Mouse (Mus musculus): ENCODE data around the gene Gprc5a. TPM values are rescaled to one million over a fixed set of nuclear protein-coding genes. Genes with fewer than 3 reads are reported as not detected.
A peak's percentile ranks its signal among the peaks of the same experiment; 100 is the strongest.

Gene Gprc5a
- polyA plus RNA-seq, 1 experiment from 2014 or later, result 1.1 TPM

DNA sequence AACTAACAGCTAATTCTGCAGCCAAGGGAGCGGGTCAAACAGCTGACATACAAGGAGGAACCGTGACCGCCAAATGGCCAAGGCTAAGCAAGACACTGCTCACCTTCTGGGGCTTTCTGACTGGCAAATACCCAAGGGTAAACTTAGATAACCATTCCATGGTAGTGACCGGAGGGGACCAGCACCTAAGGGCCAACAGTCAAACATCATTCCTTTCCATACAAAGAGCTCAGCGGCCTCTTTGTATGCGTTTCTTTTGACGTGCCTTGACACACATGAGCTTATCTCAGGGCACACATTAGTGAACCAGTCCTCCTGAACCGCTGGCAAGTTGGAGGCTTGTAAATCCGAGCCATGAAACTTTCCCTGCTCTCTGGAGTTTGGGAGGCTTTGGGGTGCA is 18.2 kb upstream of the Gprc5a start:
- ATAC-seq (ENCODE audit: low FRiP score), result no peak
- no peak overlapping the region for H3K4me2 ChIP-seq
- H3K9ac ChIP-seq, result no peak overlapping the region
- no peak overlapping the region for H3K4me3 ChIP-seq
- H3K27me3 ChIP-seq, result peaks cover 5% of the 10 kb centered on the region; the same call in 1 of the 2 replicates
- H3K36me3 ChIP-seq, result no peaks in the 10 kb centered on the region
- WGBS, result 84% methylated on average over 9 of the region's 9 CpGs
- no peak overlapping the region for H3K27ac ChIP-seq
- no peaks in the 10 kb centered on the region for H3K4me1 ChIP-seq (replicated peaks)
- H3K9me3 ChIP-seq, result no peaks in the 10 kb centered on the region

DNA sequence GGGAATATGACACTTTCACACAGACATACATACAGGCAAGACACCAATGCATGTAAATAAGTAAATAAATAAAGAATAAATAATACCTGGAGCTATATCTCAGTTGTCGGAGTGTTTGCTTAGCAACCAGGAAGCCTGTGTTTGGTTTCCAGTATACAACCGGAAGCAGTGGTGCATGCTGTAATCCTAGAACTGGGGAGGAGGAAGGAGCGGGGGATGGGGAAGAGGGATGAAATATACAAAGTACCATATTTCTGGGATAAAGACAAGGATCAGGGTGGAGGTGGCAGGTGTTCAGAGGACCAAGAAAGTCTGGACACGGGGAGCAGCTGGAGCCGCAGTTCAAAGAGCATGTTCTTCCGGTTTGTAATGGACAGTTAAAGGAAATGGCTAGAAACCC is 16.9 kb upstream of the Gprc5a start:
- H3K27ac ChIP-seq, result no peak overlapping the region
- ATAC-seq (ENCODE audit: low FRiP score), result no peak
- H3K9me3 ChIP-seq, result no peaks in the 10 kb centered on the region
- no peaks in the 10 kb centered on the region for H3K4me1 ChIP-seq (replicated peaks)
- H3K9ac ChIP-seq, result no peak overlapping the region
- H3K36me3 ChIP-seq, result no peaks in the 10 kb centered on the region
- H3K4me3 ChIP-seq, result no peak overlapping the region
- H3K4me2 ChIP-seq, result no peak overlapping the region
- 90% methylated on average over 6 of the region's 6 CpGs for WGBS
- H3K27me3 ChIP-seq, result peaks cover 5% of the 10 kb centered on the region; the same call in 1 of the 2 replicates

DNA sequence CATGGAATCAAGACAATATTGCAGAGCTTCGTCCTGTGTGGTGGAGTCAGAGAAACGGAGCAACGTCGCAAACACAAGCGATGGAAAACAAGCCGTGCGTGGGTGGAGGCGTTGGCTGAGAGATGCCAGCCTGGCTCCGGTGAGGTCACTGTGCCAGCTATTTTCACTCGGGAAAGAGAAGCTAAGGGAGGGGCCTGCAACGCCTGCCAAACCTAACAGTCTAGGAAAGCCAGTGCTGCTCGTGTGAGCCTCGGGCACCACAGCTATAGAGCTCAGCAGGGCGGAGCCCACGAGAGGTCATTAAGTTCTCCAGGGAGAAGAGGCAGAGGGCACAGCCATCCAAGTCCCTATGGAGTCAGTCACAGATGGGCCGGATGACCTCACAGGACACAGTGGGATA is 16.5 kb upstream of the Gprc5a start:
- H3K9ac ChIP-seq, result no peak overlapping the region
- H3K4me2 ChIP-seq, result no peak overlapping the region
- no peaks in the 10 kb centered on the region for H3K36me3 ChIP-seq
- no peaks in the 10 kb centered on the region for H3K9me3 ChIP-seq
- H3K4me3 ChIP-seq, result no peak overlapping the region
- WGBS, result 81% methylated on average over 16 of the region's 16 CpGs
- no peak overlapping the region for H3K27ac ChIP-seq
- peaks cover 5% of the 10 kb centered on the region; the same call in 1 of the 2 replicates for H3K27me3 ChIP-seq
- H3K4me1 ChIP-seq (replicated peaks), result no peaks in the 10 kb centered on the region
- ATAC-seq (ENCODE audit: low FRiP score), result no peak

- Histone ChIP-seq H3K27ac (no peak overlapping the region), H3K36me3 (no peaks in the 10 kb centered on the region), H3K9ac (no peak overlapping the region), H3K4me3 (no peak overlapping the region), H3K4me2 (no peak overlapping the region), H3K27me3 (no peaks in the 10 kb centered on the region), H3K9me3 (no peaks in the 10 kb centered on the region), H3K4me1 (replicated peaks) (no peaks in the 10 kb centered on the region)
- ATAC-seq (ENCODE audit: low FRiP score), result no peak
- WGBS, result 84% methylated on average over 3 of the region's 3 CpGs
Measured at GRCm38 (mm10) chr6:135053789-135054188, 11.7 kb upstream of the Gprc5a start.

DNA sequence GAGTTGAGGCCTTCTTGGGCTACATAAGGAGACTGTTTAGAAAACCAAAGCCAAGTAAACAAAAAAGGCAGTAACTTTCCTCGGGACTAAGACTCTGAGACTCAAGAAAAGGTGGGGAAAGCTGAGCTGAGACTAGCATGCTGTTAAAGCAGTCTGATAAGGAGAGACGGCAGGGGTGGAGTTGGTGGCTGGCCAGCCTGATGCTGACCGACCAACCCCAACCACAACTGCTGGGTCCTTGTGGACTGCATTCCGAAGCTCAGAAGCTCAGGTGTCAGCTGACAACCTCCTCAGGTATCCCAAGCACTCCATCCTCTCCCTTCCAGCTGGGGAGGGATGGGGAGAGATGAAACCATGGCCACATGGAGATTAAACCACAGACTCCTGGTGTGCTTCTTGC is 9.6 kb upstream of the Gprc5a start:
- H3K36me3 ChIP-seq, result no peaks in the 10 kb centered on the region
- WGBS, result 82% methylated on average over 4 of the region's 4 CpGs
- H3K27ac ChIP-seq, result no peak overlapping the region
- no peak overlapping the region for H3K9ac ChIP-seq
- no peak overlapping the region for H3K4me2 ChIP-seq
- H3K27me3 ChIP-seq, result no peaks in the 10 kb centered on the region
- no peaks in the 10 kb centered on the region for H3K9me3 ChIP-seq
- no peak for ATAC-seq (ENCODE audit: low FRiP score)
- no peaks in the 10 kb centered on the region for H3K4me1 ChIP-seq (replicated peaks)
- no peak overlapping the region for H3K4me3 ChIP-seq

- H3K27me3 ChIP-seq, result peaks cover 23% of the 10 kb centered on the region
- no peak overlapping the region for H3K4me3 ChIP-seq
- 93% methylated on average over 4 of the region's 4 CpGs for WGBS
- H3K4me1 ChIP-seq (replicated peaks), result peaks cover 8% of the 10 kb centered on the region
- no peak overlapping the region for H3K27ac ChIP-seq
- H3K9ac ChIP-seq, result no peak overlapping the region
- no peak for ATAC-seq (ENCODE audit: low FRiP score)
- no peaks in the 10 kb centered on the region for H3K9me3 ChIP-seq
- H3K36me3 ChIP-seq, result no peaks in the 10 kb centered on the region
- no peak overlapping the region for H3K4me2 ChIP-seq
Measured at GRCm38 (mm10) chr6:135060728-135061127, 4.7 kb upstream of the Gprc5a start.

DNA sequence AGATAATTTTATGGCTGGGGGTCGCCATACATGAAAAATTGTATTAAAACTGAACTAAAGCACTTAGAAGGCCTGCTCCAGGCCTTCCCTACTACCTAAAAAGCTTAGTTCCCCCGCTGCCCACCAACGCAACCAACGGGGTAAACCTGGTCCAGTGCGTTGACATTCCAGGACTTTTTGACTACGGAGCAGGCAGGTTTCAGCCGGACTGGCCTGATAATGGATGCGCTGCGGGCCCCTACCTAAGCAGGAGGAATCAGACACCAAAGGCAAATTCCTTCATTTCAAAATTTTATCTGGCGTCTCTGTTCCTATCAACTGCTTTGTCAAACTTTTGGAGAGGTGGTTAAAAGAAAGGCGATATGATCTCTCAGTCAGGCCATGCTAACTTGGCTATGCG is 830 bp upstream of the Gprc5a start:
- Histone ChIP-seq H3K27me3 (peaks cover 44% of the 10 kb centered on the region), H3K4me3 (no peak overlapping the region), H3K9ac (no peak overlapping the region), H3K9me3 (no peaks in the 10 kb centered on the region), H3K36me3 (no peaks in the 10 kb centered on the region), H3K4me1 (replicated peaks) (peaks cover 13% of the 10 kb centered on the region), H3K4me2 (peak overlapping the region; percentile 70; the same call in 1 of the 2 replicates), H3K27ac (no peak overlapping the region)
- no peak for ATAC-seq (ENCODE audit: low FRiP score)
- WGBS, result 68% methylated on average over 12 of the region's 12 CpGs

- WGBS, result 23% methylated on average over 6 of the region's 6 CpGs
- no peak overlapping the region for H3K4me2 ChIP-seq
- H3K36me3 ChIP-seq, result no peaks in the 10 kb centered on the region
- H3K9me3 ChIP-seq, result no peaks in the 10 kb centered on the region
- peaks cover 13% of the 10 kb centered on the region for H3K4me1 ChIP-seq (replicated peaks)
- ATAC-seq (ENCODE audit: low FRiP score), result no peak
- H3K9ac ChIP-seq, result no peak overlapping the region
- peaks cover 44% of the 10 kb centered on the region for H3K27me3 ChIP-seq
- no peak overlapping the region for H3K4me3 ChIP-seq
- no peak overlapping the region for H3K27ac ChIP-seq
Measured at GRCm38 (mm10) chr6:135066795-135067445, 1.5 kb downstream of the Gprc5a start.

DNA sequence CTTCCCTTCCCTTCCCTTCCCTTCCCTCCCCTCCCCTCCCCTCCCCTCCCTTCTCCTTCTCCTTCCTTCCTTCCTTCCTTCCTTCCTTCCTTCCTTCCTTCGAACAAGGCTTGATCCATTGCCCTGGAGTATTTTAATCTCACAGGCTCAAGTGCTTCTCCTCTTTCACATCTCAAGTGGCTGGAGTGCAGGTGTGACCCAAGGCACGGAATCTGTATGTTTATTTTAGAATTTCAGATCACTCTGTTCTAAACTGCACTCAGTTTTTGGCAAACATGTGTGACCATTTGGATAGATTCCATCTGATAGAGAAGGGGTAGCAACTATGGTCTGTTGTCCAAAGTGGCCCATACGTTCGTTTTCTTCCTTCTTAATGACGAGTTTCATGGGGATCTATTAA is 2.8 kb downstream of the Gprc5a start:
- Histone ChIP-seq H3K4me2 (no peak overlapping the region), H3K9ac (no peak overlapping the region), H3K9me3 (no peaks in the 10 kb centered on the region), H3K4me3 (no peak overlapping the region), H3K27ac (no peak overlapping the region), H3K27me3 (peaks cover 44% of the 10 kb centered on the region), H3K4me1 (replicated peaks) (peaks cover 13% of the 10 kb centered on the region), H3K36me3 (no peaks in the 10 kb centered on the region)
- WGBS, result 92% methylated on average over 5 of the region's 5 CpGs
- ATAC-seq (ENCODE audit: low FRiP score), result no peak

DNA sequence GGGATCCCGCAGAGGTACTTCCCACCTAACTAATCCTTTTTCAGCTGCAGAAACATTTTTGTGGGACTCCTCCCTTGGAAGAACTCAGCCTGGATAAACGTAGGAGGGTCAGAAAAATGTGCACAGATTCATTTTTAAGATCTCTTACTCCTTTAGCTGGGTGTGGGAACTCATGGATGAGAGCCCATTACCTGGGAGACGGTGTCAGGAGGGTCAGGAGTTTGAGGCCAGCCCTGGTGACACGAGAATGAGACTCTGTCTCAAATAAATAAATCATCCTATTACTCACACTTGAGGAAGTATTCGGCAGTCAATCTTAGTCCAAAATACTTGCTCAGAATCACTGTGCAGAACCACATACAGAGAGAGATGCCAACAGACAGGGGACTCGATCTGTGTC is 4.4 kb downstream of the Gprc5a start:
- H3K36me3 ChIP-seq, result no peaks in the 10 kb centered on the region
- peaks cover 13% of the 10 kb centered on the region for H3K4me1 ChIP-seq (replicated peaks)
- H3K27ac ChIP-seq, result no peak overlapping the region
- H3K4me3 ChIP-seq, result no peak overlapping the region
- H3K9me3 ChIP-seq, result no peaks in the 10 kb centered on the region
- H3K9ac ChIP-seq, result no peak overlapping the region
- ATAC-seq (ENCODE audit: low FRiP score), result no peak
- peaks cover 30% of the 10 kb centered on the region for H3K27me3 ChIP-seq
- WGBS, result 53% methylated on average over 6 of the region's 6 CpGs
- no peak overlapping the region for H3K4me2 ChIP-seq

- Histone ChIP-seq H3K4me1 (replicated peaks) (peaks cover 9% of the 10 kb centered on the region), H3K27ac (no peak overlapping the region), H3K36me3 (no peaks in the 10 kb centered on the region), H3K4me3 (no peak overlapping the region), H3K9me3 (no peaks in the 10 kb centered on the region), H3K4me2 (no peak overlapping the region), H3K27me3 (peaks cover 25% of the 10 kb centered on the region), H3K9ac (no peak overlapping the region)
- no peak for ATAC-seq (ENCODE audit: low FRiP score)
- WGBS, result 68% methylated on average over 2 of the region's 2 CpGs
Measured at GRCm38 (mm10) chr6:135070347-135070746, 4.9 kb downstream of the Gprc5a start.

GRCm38 (mm10) chr6:135074405-135074947 is 9.0 kb downstream of the Gprc5a start:
- no peaks in the 10 kb centered on the region for H3K36me3 ChIP-seq
- no peak overlapping the region for H3K4me2 ChIP-seq
- H3K4me1 ChIP-seq (replicated peaks), result no peaks in the 10 kb centered on the region
- H3K9ac ChIP-seq, result no peak overlapping the region
- 89% methylated on average over 6 of the region's 6 CpGs for WGBS
- no peak overlapping the region for H3K27ac ChIP-seq
- H3K27me3 ChIP-seq, result no peaks in the 10 kb centered on the region
- H3K4me3 ChIP-seq, result no peak overlapping the region
- no peak for ATAC-seq (ENCODE audit: low FRiP score)
- no peaks in the 10 kb centered on the region for H3K9me3 ChIP-seq

- no peak overlapping the region for H3K4me2 ChIP-seq
- no peaks in the 10 kb centered on the region for H3K9me3 ChIP-seq
- ATAC-seq (ENCODE audit: low FRiP score), result no peak
- 29% methylated on average over 3 of the region's 3 CpGs for WGBS
- no peaks in the 10 kb centered on the region for H3K4me1 ChIP-seq (replicated peaks)
- H3K36me3 ChIP-seq, result no peaks in the 10 kb centered on the region
- no peaks in the 10 kb centered on the region for H3K27me3 ChIP-seq
- H3K27ac ChIP-seq, result no peak overlapping the region
- H3K4me3 ChIP-seq, result no peak overlapping the region
- H3K9ac ChIP-seq, result no peak overlapping the region
Measured at GRCm38 (mm10) chr6:135076202-135076601, 10.8 kb downstream of the Gprc5a start.

All from hindbrain, embryonic 13.5 days (tissue).